Mouse (Mus musculus) lung, postnatal 36 days (tissue): ENCODE results near the gene Pmm1.

Experiments
- DNase-seq: peaks from one replicate; pipeline ENCODE4 v3.0.0; 2022; ENCODE audit warnings: mixed read lengths

Pmm1 gene

DNA sequence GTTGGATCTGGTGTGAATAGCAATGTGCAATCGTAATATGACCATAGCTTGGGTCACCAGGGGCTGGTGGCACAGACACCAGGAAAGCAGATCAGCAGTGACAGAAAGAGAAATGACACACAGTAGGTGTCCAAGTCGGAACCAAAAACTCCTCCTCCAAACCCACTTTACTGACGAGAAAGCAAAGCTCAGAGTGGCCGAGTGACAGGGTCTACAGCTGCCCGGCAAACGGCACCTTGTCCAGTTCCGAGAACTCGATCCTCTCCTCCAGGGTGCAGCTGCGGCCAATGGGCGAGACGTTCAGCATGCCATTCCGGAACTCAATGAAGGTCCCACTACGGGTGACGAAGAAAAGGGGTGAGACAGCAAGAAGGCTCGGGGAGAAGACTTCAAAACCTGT is 5.3 kb downstream of the Pmm1 start:
- no peak for DNase-seq

DNA sequence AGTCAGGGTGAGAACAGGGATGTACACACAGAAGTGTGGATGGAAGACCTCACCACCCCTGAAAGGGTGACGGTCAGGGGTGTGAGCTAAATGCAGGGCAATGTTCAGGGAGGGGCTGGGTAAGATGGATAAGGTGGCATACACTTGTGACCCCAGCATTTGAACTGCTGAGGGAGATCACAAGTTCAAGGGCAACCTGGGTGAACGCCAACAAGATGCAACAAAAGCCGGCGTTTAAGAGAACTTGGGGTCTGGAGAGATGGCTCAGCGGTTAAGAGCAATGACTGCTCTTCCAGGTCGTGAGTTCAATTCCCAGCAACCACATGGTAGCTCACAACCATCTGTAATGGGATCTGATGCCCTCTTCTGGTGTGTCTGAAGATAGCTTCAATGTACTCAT is 6.0 kb downstream of the Pmm1 start:
- no peak for DNase-seq

DNA sequence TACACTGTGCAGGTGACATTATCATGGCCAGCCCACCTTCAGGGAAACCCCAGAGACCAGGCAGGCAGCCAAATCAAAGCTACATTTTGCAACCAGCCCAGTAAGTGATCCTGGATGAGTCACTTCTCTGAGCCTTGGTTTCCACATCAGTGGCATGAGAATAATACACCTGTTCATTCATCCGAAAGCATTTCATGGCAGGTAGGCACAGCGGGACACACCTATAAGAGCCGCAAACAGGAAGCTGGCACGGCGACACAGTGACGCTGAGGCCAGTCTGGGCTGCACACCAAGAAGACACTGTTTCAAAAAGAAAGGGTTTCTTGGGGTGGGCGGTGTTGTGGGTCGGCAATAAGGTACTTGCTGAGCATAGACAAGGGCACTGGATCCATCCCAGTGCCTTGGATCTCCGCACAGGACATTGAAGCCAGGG is 6.6 kb downstream of the Pmm1 start:
- DNase-seq, result peak; percentile 38

DNA sequence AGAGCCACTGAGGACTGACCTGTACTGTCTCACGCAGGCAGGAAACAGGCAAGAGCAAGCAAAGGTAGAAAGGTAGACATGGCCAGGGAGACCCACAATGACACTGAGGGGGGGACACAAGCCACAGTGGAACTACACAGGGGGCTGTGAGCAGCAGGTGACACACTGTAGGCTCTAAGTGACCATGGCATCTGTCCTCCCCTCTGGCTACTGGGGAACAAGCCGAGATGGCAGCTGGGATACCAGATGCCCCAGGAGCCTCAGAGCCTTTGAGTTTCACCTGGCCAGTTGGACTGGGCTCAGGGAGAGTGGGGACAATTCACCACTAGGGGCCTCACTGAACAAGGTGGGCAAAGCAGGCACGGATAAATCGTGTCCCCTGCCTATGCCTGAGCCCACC is 8.4 kb downstream of the Pmm1 start:
- no peak for DNase-seq

DNA sequence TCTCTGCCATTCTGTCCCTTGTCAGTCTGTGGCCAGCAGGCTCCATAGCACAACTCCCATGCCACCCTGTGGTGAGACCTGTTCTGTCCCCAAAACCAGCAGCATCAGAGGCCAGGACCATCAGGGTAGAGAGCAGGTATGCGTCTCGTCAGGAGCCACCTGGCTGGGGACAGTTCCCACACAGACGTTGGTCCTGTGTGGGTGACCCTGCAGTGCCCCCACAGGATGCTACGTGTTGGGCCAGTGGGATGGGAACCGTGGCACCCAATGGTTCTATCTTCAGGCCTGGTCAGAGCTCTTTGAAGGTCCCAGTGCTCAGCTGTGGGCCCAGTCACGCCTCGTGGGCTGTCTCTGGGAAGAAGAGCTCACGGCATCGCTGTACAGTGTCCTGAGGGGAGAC is 9.6 kb downstream of the Pmm1 start:
- DNase-seq, result no peak

DNA sequence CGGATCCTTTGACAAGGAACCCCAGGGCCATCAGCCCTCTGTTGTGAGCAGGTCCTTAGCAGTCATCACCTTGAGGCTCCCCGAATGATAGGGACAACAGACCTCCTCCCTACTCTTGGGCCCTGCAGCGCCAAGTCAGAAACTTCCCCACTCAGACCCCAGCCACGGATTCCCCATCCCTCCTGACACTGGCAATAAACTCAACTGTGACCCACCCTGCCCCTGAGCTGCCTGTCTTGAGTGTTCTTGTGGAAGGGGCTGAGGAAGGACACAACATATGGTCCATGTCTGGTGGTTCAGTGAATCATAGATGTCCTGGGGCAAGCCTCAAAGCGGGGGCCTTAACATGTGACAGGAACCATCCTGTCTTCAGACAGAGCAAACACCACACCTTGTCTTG is 10.0 kb downstream of the Pmm1 start:
- DNase-seq, result no peak

GRCm38 (mm10) chr15:81949476-81950131 is 11.1 kb downstream of the Pmm1 start:
- DNase-seq, result no peak

DNA sequence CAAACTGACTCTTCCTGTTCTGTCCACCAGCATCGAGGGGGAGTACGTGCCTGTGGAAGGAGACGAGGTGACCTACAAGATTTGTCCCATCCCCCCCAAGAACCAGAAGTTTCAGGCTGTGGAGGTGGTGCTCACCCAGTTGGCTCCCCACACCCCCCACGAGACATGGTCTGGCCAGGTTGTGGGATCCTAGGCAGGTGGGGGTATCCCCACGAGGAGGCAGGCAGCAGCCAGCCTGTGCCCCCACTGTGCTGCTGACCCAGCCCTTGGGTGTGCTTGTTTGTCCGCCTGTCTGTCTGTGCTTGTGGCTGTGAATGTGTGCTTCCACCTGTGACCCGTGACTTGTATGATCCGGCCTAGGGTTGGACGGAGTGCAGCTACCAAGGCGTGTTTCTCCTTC is 11.7 kb downstream of the Pmm1 start:
- no peak for DNase-seq

DNA sequence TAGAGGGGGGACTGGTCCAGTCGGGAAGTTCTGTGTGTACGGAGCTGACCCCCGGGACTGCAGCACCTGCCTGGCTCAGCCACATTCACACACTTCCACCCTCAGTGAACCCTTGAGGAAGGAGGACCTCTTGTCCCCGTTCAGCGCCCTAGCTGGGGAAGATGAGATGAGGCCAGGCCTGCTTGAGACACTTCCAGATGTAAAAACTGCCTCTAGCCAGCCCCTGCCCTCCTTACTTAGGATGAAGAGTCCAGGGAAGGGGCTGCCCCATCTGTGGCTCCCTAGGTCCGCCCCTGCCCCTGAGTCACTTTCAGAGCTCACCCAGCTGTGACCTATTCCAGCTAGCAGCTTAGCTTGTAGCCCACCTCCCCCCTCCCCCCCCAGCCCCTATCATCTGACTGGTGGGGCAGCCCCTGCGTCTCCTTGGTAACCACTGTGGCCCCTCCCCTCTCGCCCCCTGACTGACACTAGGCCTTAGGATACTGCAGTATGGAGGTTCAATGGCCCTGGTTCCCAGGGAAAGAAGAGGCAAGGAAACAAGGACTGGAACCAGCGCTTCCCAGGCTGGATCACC is 17.5 kb downstream of the Pmm1 start:
- DNase-seq, result no peak

- no peak for DNase-seq
These were observed 19.7 kb downstream of the Pmm1 start for GRCm38 (mm10) chr15:81941010-81941409.

DNA sequence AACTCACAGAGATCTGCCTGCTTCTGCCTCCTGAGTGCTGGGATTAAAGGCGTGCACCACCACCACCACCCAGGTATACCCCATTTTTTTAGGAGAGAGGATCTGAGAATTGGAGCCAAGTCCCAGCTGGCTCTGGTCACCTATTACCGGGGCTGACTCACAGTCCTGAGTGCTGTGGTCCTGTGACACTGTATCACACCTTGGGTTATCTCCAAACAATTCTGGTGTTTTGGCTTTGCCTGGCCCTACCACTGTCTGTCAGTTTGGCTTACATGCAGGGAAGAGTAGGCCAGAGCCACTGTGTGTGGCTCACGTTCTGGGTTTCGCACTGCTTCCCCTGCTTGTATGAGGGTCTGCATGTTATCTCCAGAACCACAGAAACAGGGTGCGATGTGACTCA is 20.5 kb downstream of the Pmm1 start:
- no peak for DNase-seq

GRCm38 (mm10) chr15:81939774-81940173 is 21.0 kb downstream of the Pmm1 start:
- no peak for DNase-seq

GRCm38 (mm10) chr15:81939157-81939715 is 21.5 kb downstream of the Pmm1 start:
- no peak for DNase-seq

DNA sequence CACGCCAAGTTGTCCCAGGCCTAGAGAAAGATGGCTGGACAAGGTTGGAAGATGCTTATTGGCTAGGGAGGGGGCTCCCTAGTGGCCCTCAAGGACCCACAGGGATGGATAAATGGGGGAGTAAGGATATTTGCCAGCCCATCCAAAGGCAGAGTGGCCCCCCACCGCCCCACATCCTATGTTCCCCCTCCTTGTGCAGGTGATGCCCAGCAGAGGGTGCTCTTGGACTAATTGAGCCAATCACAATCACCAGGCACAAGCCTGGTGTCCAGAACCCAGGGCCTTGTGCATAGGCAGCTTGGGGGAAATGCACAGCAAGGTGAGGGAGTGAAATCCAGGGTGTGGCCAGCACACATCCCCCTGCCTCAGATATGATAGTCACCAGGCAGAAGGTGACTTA is 22.5 kb downstream of the Pmm1 start:
- peak; percentile 55 for DNase-seq

- no peak for DNase-seq
These were observed 23.4 kb downstream of the Pmm1 start for GRCm38 (mm10) chr15:81937098-81937972.

- peak; percentile 52 for DNase-seq
These were observed 24.1 kb downstream of the Pmm1 start, which contains the start of gene Csdc2 for GRCm38 (mm10) chr15:81936679-81937078. Gene Csdc2, plus strand, starts transcription at chr15:81936759.

DNA sequence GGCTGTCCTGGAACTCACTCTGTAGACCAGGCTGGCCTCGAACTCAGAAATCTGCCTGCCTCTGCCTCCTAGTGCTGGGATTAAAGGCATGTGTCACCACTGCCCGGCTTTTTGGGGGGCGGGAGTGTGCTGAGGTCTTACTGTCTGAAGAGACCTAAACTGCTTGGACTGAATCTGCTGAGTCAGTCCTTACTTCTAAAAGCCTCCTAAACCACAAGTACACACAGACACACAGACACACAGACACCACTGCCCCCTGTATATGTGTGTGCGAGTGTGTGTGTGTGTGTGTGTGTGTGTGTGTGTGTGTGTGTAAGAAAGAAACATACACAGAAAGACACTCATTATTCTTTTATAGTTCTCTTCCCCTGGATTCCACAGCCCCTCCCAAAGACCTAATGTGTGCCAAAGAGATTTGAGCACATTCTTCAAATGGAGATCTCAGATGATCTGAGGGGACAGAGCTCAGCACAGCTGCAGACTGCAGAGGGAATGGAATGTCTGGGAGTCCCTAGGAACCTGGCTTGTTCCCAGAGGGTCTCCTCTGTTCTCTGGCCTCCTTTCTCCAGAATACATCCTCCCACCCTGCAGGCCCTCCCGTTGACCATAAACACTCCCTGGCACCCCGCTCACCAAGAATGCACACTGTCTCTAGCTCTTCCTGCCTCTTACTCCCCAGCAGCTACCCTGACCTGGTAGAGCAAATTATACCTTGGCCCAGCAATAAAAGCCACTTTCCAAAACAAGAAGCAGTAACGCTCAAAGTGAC is 24.7 kb downstream of the Pmm1 start:
- DNase-seq, result no peak

DNA sequence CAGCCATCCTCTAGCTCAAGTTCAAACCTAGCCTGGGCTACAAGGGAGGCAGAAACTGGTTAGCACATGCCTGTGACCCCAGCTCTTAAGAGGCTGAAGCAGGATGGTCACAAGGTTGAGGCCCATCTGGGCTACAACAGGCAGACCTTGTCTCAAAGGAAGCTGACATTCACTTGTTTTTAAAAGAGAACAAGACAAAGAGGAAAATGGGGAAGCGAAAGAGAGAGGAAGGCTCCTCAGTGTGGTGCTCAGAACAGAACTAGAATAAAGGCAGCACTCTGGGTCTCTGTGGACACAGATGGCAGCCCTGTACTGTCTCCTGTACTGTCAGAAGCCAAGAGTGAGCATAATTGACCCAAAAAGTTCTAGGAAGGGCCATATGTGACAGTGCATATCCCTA is 26.7 kb downstream of the Pmm1 start:
- DNase-seq, result peak; percentile 15

DNA sequence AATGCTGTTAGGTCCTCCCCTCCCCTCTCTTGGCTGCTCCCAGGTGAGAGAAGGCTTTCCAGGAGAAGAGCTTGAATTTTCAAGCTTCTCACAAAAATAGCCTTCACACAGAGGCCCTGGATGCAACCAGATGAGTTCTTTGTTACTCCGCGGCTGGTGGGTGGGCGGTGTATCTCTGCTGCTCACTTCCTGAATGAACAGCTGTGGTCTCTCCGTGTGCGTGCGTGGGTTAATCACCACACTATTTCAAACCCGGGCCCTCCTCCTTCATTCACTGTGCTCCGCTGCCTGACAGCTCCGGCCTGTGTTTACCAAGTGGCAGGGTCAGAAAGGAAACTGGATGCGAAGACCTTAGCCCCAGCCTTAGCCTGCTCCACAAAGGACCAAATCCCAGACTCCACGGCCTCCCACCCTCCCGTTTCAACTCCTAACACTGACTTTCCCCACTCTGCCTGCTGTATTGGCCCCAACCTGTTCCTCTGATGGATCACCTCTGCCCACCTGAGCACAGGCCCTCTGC is 27.7 kb downstream of the Pmm1 start:
- peak; percentile 32 for DNase-seq

DNA sequence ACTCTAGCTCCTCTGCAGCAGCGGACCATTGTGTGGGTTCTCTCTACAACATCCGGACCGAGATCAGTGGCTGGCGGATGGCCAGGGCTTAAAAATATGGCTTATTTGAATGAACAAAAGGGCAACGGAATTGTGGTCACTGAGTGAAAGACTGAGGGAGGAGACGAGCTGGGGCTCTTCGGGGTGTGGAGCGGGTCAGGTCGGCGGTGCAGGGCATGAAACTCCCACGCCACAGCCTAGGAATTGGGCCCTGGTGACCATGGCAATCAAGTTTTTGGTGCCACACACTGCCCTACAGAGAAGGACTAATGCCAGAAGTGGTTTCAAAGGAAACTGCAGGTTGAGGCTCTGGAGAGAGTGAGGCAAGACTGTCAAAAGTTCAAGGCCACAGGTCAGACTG is 32.5 kb downstream of the Pmm1 start:
- DNase-seq, result peak; percentile 68

DNA sequence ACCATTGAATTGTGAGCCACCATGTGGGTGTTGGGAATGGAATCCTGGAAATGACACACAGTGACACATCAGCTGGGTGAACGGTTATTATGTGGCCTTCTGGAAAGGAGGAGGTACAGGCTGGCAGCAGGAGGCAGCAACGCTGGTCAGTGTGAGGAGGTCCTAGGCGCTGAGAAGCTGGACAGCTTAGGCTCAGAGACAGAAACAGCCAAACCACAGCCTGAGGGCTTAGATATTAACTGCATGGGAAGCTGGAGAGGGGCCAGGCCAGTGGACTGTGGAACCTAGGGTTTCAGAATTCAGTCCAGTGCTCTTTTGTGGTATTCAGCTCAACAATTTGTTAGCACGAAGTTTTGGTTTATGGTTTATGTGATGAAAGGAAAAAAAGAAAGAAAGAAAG is 33.0 kb downstream of the Pmm1 start:
- no peak for DNase-seq

DNA sequence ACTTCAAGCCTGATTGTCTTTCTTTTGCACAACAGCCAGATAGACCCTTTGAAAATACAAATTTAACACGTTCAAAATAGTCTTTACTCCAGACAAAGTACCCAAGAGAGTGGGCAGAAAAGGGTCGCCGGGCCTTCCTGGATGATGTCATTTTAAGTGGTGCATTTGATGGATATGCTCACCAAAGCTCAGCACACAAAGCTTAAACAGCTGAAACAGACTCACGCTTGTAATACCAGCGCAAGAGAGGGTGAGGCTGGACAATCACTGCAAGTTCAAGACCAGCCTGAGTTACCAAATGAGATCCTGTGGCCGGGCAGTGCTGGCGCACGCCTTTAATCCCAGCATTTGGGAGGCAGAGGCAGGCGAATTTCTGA is 34.3 kb downstream of the Pmm1 start:
- DNase-seq, result no peak
